Mouse (Mus musculus) thymus, postnatal 10 days (tissue): ENCODE measurements around the gene Foxp1.

Experiments used
- DNase-seq, 2 experiments: peaks; one replicate each; pipeline ENCODE4 v3.0.0; 2021; ENCODE audit warnings: low spot score in 2 of 2

Gene Foxp1

GRCm38 (mm10) chr6:99522359-99523108 lies at the start of gene Foxp1:
Gene Foxp1, minus strand, starts transcription at chr6:99522721.
- DNase-seq, result peak; percentile 71 to 74

- DNase-seq, result no peak
These were observed 49.5 kb upstream of the Foxp1 start for GRCm38 (mm10) chr6:99572071-99572470.

- peak; percentile 17 to 42 for DNase-seq
These were observed 44.4 kb upstream of the Foxp1 start for GRCm38 (mm10) chr6:99566921-99567320.

GRCm38 (mm10) chr6:99564766-99565165 lies 42.2 kb upstream of the Foxp1 start:
- DNase-seq, result no peak

- no peak for DNase-seq
These were observed 34.4 kb upstream of the Foxp1 start for GRCm38 (mm10) chr6:99556950-99557349.

- no peak for DNase-seq
These were observed 30.3 kb upstream of the Foxp1 start for GRCm38 (mm10) chr6:99552816-99553215.

GRCm38 (mm10) chr6:99546416-99546815 lies 23.9 kb upstream of the Foxp1 start:
- no peak for DNase-seq

- no peak for DNase-seq
These were observed 22.9 kb upstream of the Foxp1 start for GRCm38 (mm10) chr6:99545437-99545836.

- DNase-seq, result no peak
These were observed 18.6 kb upstream of the Foxp1 start for GRCm38 (mm10) chr6:99541105-99541504.

- DNase-seq, result no peak
These were observed 18.1 kb upstream of the Foxp1 start for GRCm38 (mm10) chr6:99540653-99541052.

- DNase-seq, result no peak
These were observed 17.6 kb upstream of the Foxp1 start for GRCm38 (mm10) chr6:99540146-99540545.

GRCm38 (mm10) chr6:99538194-99538941 lies 15.8 kb upstream of the Foxp1 start:
- DNase-seq, result no peak

- DNase-seq, result no peak
These were observed 11.8 kb upstream of the Foxp1 start for GRCm38 (mm10) chr6:99534211-99534745.

- DNase-seq, result no peak
These were observed 9.9 kb upstream of the Foxp1 start for GRCm38 (mm10) chr6:99532458-99532857.

GRCm38 (mm10) chr6:99528972-99529371 lies 6.5 kb upstream of the Foxp1 start:
- no peak for DNase-seq

GRCm38 (mm10) chr6:99527457-99528105 lies 5.1 kb upstream of the Foxp1 start:
- no peak for DNase-seq

GRCm38 (mm10) chr6:99525351-99525750 lies 2.8 kb upstream of the Foxp1 start:
- peak in 1 of 2 experiments; percentile 36 for DNase-seq

- DNase-seq, result no peak
These were observed 1.3 kb upstream of the Foxp1 start for GRCm38 (mm10) chr6:99523679-99524370.

GRCm38 (mm10) chr6:99523109-99523632 lies 650 bp upstream of the Foxp1 start:
- peak; percentile 51 to 56 for DNase-seq

GRCm38 (mm10) chr6:99521641-99522358 lies 721 bp downstream of the Foxp1 start:
- DNase-seq, result peak; percentile 36 to 46
